Mouse (Mus musculus) E14TG2a.4 (cell line): ENCODE measurements at regions not wholly inside any gene's neighbourhood (a gene's known extent, or its start where the extent isn't known, plus 50 kb on each side); places are given as distances from the start of the nearest gene placed in this dataset.

Experiments used
- H3K27me3 ChIP-seq: 2 replicates; pipeline ENCODE4 v1.6.1; 2014; ENCODE audit warnings: low read length, control low read depth; ENCODE audit not compliant: insufficient read depth
- H3K36me3 ChIP-seq: 2 replicates; pipeline ENCODE4 v1.6.1; 2014; ENCODE audit warnings: low read length, control low read depth; ENCODE audit not compliant: insufficient read depth
- H3K4me1 ChIP-seq: replicated peaks from 2 replicates; pipeline ENCODE4 v1.6.1; 2014; ENCODE audit warnings: low read depth, low read length, control low read depth
- H3K4me3 ChIP-seq: replicated peaks from 2 replicates; pipeline ENCODE4 v1.5.1; 2014; ENCODE audit warnings: mild to moderate bottlenecking, low read length
- H3K9me3 ChIP-seq: 2 replicates; pipeline ENCODE4 v1.6.1; 2014; ENCODE audit warnings: low read length, control low read depth
- CTCF ChIP-seq: conservative IDR thresholded peaks from 2 replicates; pipeline ENCODE4 v1.5.1; 2014; ENCODE audit warnings: low read length
- NANOG ChIP-seq: IDR thresholded peaks from 2 replicates; pipeline ENCODE4 v1.6.1; 2014; ENCODE audit warnings: borderline replicate concordance, low read length, mixed read lengths
- POU5F1 ChIP-seq: IDR thresholded peaks from 2 replicates; pipeline ENCODE4 v1.6.1; 2014; ENCODE audit warnings: low read length, borderline replicate concordance

GRCm38 (mm10) chr2:179370882-179371546 lies 71.2 kb upstream of the Cdh4 start:
- H3K27me3 ChIP-seq, result no peaks in the 10 kb centered on the region
- H3K36me3 ChIP-seq, result no peaks in the 10 kb centered on the region
- TF ChIP-seq POU5F1 (no peak), CTCF (no peak), NANOG (no peak)
- H3K9me3 ChIP-seq, result no peaks in the 10 kb centered on the region
- H3K4me1 ChIP-seq, result no peaks in the 10 kb centered on the region
- H3K4me3 ChIP-seq, result no peak overlapping the region

GRCm38 (mm10) chr2:179371553-179371952 lies 70.7 kb upstream of the Cdh4 start:
- H3K4me1 ChIP-seq, result no peaks in the 10 kb centered on the region
- TF ChIP-seq POU5F1 (no peak), CTCF (no peak), NANOG (no peak)
- no peaks in the 10 kb centered on the region for H3K9me3 ChIP-seq
- H3K4me3 ChIP-seq, result no peak overlapping the region
- no peaks in the 10 kb centered on the region for H3K36me3 ChIP-seq
- H3K27me3 ChIP-seq, result no peaks in the 10 kb centered on the region

- H3K36me3 ChIP-seq, result no peaks in the 10 kb centered on the region
- H3K4me3 ChIP-seq, result no peak overlapping the region
- H3K27me3 ChIP-seq, result peaks cover 10% of the 10 kb centered on the region; the same call in 1 of the 2 replicates
- no peaks in the 10 kb centered on the region for H3K9me3 ChIP-seq
- TF ChIP-seq POU5F1 (no peak), NANOG (no peak), CTCF (no peak)
- H3K4me1 ChIP-seq, result no peaks in the 10 kb centered on the region
These were observed 62.4 kb upstream of the Cdh4 start for GRCm38 (mm10) chr2:179379691-179380443.

- no peak overlapping the region for H3K4me3 ChIP-seq
- TF ChIP-seq POU5F1 (no peak), NANOG (no peak), CTCF (no peak)
- H3K4me1 ChIP-seq, result no peaks in the 10 kb centered on the region
- H3K9me3 ChIP-seq, result no peaks in the 10 kb centered on the region
- H3K27me3 ChIP-seq, result peaks cover 10% of the 10 kb centered on the region; the same call in 1 of the 2 replicates
- no peaks in the 10 kb centered on the region for H3K36me3 ChIP-seq
These were observed 61.9 kb upstream of the Cdh4 start for GRCm38 (mm10) chr2:179380444-179380705.

- no peaks in the 10 kb centered on the region for H3K36me3 ChIP-seq
- no peak overlapping the region for H3K4me3 ChIP-seq
- H3K9me3 ChIP-seq, result no peaks in the 10 kb centered on the region
- H3K4me1 ChIP-seq, result no peaks in the 10 kb centered on the region
- peaks cover 10% of the 10 kb centered on the region; the same call in 1 of the 2 replicates for H3K27me3 ChIP-seq
- no peak for TF ChIP-seq POU5F1
- TF ChIP-seq CTCF, result peak; percentile 41
These were observed 60.3 kb upstream of the Cdh4 start for GRCm38 (mm10) chr2:179381916-179382315.

GRCm38 (mm10) chr2:179382594-179382993 lies 59.6 kb upstream of the Cdh4 start:
- Histone ChIP-seq H3K4me3 (no peak overlapping the region), H3K27me3 (peaks cover 10% of the 10 kb centered on the region; the same call in 1 of the 2 replicates), H3K36me3 (no peaks in the 10 kb centered on the region), H3K9me3 (no peaks in the 10 kb centered on the region), H3K4me1 (no peaks in the 10 kb centered on the region)
- TF ChIP-seq CTCF, result no peak
- TF ChIP-seq NANOG, result no peak
- TF ChIP-seq POU5F1, result no peak

GRCm38 (mm10) chr2:179386871-179387270 lies 55.4 kb upstream of the Cdh4 start:
- H3K27me3 ChIP-seq, result 0 out of 2 replicates have a peak, but pooled peaks cover 8% of the 10 kb centered on the region
- H3K9me3 ChIP-seq, result peaks cover 7% of the 10 kb centered on the region; the same call in 1 of the 2 replicates

GRCm38 (mm10) chr2:179390486-179390885 lies 51.7 kb upstream of the Cdh4 start:
- Histone ChIP-seq H3K9me3 (peaks cover 7% of the 10 kb centered on the region; the same call in 1 of the 2 replicates), H3K27me3 (0 out of 2 replicates have a peak, but pooled peaks cover 4% of the 10 kb centered on the region), H3K36me3 (no peaks in the 10 kb centered on the region), H3K4me3 (no peak overlapping the region), H3K4me1 (peaks cover 4% of the 10 kb centered on the region; the same call in 1 of the 2 replicates)
- no peak for TF ChIP-seq CTCF
- TF ChIP-seq NANOG, result no peak
- TF ChIP-seq POU5F1, result no peak

More at GRCm38 (mm10) chr2:179386871-179387270, 55.4 kb upstream of the Cdh4 start:
- TF ChIP-seq NANOG, result no peak
- Histone ChIP-seq H3K4me1 (peaks cover 4% of the 10 kb centered on the region; the same call in 1 of the 2 replicates), H3K4me3 (no peak overlapping the region), H3K36me3 (no peaks in the 10 kb centered on the region)
